Mouse (Mus musculus) stomach, postnatal 0 days (tissue): ENCODE measurements around the gene Gm21969.

Source experiments
- CTCF ChIP-seq: IDR thresholded peaks from 2 replicates; pipeline ENCODE4 v1.5.1; 2016; ENCODE audit warnings: antibody characterized with exemption, low read depth, mild to moderate bottlenecking, moderate library complexity
- EP300 ChIP-seq: optimal IDR thresholded peaks from 2 replicates; pipeline ENCODE3; 2016; ENCODE audit warnings: antibody characterized with exemption

DNA sequence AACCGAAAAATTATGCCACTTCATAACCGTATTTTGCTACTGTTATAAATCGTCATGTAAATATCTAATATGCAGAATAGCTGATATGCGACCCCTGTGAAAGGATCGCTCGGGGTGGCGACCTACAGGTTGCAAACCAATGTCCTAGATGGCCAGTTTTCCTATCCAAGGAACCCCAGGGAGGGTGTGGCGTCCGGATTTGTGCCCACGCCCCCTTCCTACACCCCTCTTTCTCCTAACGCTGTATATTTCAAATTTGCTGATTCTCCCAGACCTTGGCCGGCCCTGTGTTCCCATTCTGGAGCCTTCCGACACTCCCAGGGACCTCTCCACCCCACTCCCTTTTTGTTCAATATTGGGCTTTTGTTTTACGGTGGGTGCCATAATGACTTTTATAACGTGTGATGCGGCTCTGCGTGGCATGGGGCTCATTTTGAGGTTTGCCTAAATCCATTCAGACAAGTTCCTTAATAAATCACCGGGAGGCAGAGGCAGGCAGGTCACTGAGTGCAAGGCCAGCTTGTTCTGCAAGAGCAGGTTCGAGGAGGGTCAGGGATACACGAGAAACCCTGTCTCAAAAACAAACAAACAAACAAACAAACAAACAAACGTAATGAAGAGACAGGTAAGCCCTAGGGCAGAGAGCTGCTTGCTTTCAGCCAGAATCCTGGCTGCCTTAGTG, 20.6 kb downstream of the Gm21969 start:
- TF ChIP-seq CTCF, result no peak
- no peak for TF ChIP-seq EP300
